Mouse (Mus musculus) large intestine, adult 2 months (tissue): Measurements from ENCODE around the gene Zdhhc5. TPM values are rescaled to one million over a fixed set of nuclear protein-coding genes. Genes with fewer than 3 reads are reported as not detected.

Experiments used
- DNase-seq: peaks from one replicate; pipeline ENCODE4 v3.0.0-alpha.2; 2012; ENCODE audit warnings: low read depth, low spot score
- WGBS: fragments of 180-500 bp; shearing (Covaris S2); methylation state at CpG from one replicate; pipeline ENCODE4 v1.1.7; 2018; 5-methylcytosine and 5-hydroxymethylcytosine counted together
- polyA plus RNA-seq: library from polyadenylated mRNA; depleted of rRNA; stranded (reverse); fragments of >200 nt; gene quantifications from 2 replicates; pipeline ENCODE4 v1.2.3, GENCODE M21; 2012; rRNA removed

The Zdhhc5 gene
- polyA plus RNA-seq, 1 experiment: 35.1 TPM

GRCm38 (mm10) chr2:84658806-84659205 is 56.2 kb downstream of the Zdhhc5 start, which contains the start of gene Btbd18:
Gene Btbd18, plus strand, starts transcription at chr2:84659079.
- no peak for DNase-seq
- 95% methylated on average over 32 of the region's 32 CpGs for WGBS

DNA sequence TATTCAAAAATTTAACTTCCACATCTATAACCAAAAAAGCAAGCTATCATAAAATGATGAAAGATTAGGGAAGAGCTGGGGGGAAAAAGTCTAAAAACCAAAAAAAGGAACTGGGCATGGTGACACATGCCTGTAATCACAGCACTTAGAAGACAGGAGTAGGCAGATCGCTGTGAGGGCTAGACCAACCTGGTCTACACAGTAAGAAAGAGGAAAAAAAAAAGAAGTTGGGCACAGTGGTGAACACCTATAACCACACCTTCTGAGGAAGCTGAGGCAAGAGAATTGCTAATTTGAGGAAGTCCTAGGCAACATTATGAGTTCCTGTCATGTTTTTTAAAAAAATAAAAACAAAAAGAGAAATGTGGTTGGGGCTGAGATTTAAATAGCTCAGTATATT is 59.1 kb downstream of the Zdhhc5 start:
- WGBS: 60% methylated on average over 1 of the region's 1 CpGs
- no peak for DNase-seq

DNA sequence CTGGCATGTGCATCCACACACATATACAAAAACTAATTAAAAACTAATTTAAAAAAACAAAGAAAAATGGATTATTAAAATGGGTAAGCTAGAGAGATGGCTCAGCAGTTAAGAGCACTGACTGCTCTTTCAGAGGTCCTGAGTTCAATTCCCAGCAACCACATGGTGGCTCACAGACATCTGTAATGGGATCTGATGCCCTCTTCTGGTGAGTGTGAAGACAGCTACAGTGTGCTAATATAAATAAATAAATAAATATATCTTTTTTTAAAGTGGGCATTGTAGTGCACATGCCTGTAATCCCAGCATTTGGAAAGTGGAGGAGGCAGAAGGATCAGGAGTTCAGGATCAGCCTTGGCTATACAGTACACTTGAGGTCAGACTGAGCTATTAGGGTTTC is 61.6 kb downstream of the Zdhhc5 start:
- DNase-seq: no peak

- WGBS: 2% methylated on average over 15 of the region's 15 CpGs
- DNase-seq: peak; percentile 90
These were observed 64.3 kb downstream of the Zdhhc5 start, which contains the start of gene Ctnnd1 for GRCm38 (mm10) chr2:84650464-84651195. Gene Ctnnd1, minus strand, starts transcription at chr2:84650765.

DNA sequence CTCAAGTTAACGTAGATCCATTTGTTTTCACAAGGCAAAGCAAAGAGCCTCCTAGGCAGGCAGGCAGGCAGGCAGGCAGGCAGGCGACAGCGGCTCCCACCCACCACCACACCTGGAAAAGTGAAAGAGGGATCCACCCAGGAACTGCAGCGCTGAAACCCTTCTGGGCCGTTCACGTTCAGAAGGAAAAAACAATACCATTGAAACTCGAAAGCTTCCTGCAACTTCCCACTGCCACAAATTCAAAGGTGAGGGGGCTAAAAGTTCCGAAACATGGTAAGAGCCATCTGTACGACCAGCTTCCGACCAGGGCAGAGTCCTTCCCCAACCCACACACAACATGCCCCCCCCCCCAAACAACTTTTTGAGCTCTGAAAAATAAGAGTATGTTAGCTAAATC is 65.3 kb downstream of the Zdhhc5 start:
- DNase-seq: no peak

GRCm38 (mm10) chr2:84648369-84648768 is 66.6 kb downstream of the Zdhhc5 start:
- DNase-seq: no peak
- 7% methylated on average over 6 of the region's 6 CpGs for WGBS

More for the DNA sequence above, 65.3 kb downstream of the Zdhhc5 start:
- under 1% methylated on average over 10 of the region's 10 CpGs for WGBS

- no peak for DNase-seq
- WGBS: 56% methylated on average over 6 of the region's 6 CpGs
These were observed 67.9 kb downstream of the Zdhhc5 start for GRCm38 (mm10) chr2:84647051-84647568.

DNA sequence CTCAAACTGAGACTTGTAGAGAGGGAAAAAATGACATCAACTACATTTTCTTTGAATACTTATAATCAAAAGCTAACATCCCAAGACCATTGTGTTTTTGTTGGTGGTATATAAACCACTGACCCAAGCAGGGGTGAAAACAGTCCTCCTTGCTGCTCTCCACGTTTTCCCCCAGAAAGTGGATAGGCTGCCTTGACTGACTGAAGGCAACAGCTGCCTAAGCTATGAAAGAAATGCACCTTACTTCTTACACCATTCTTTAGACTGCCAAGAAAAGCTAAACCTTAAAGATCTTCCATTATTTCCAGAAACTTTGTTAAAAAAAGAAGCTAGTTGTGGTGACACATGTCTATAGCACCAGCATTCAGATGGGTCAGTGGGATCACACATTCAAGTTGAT is 68.8 kb downstream of the Zdhhc5 start:
- no peak for DNase-seq
- 14% methylated on average over 1 of the region's 1 CpGs for WGBS

- DNase-seq: no peak
These were observed 74.1 kb downstream of the Zdhhc5 start for GRCm38 (mm10) chr2:84640833-84641232.

- 19% methylated on average over 5 of the region's 5 CpGs for WGBS
- DNase-seq: no peak
These were observed 76.4 kb downstream of the Zdhhc5 start for GRCm38 (mm10) chr2:84638428-84639220.

Other genes with a start within 250 kb of the Zdhhc5 start
- 4.5 and 6.2 TPM in 2 replicates for gene Tfpi, start 238.4 kb downstream of the Zdhhc5 start, polyA plus RNA-seq
- gene Ctnnd1, start 64.4 kb downstream of the Zdhhc5 start, polyA plus RNA-seq: 71.8 and 112 TPM in 2 replicates
- not detected in 2 replicates for gene Btbd18, start 56.1 kb downstream of the Zdhhc5 start, polyA plus RNA-seq
- 47.3 and 56.9 TPM in 2 replicates for gene Selenoh, start 44.4 kb downstream of the Zdhhc5 start, polyA plus RNA-seq
- gene Gm28635, start 37.1 kb downstream of the Zdhhc5 start, polyA plus RNA-seq: not detected in 2 replicates
- gene Med19, start 36.8 kb downstream of the Zdhhc5 start, polyA plus RNA-seq: 8.4 and 9.8 TPM in 2 replicates
- gene Tmx2, start 36.0 kb downstream of the Zdhhc5 start, polyA plus RNA-seq: 66.2 and 77.2 TPM in 2 replicates
- 15.5 and 17.5 TPM in 2 replicates for gene Clp1, start 12.2 kb upstream of the Zdhhc5 start, polyA plus RNA-seq
- gene Ypel4, start 18.9 kb upstream of the Zdhhc5 start, polyA plus RNA-seq: 0.82 and 1.5 TPM in 2 replicates
- gene Gm19426, start 28.5 kb upstream of the Zdhhc5 start, polyA plus RNA-seq: 0.29 and 0.37 TPM in 2 replicates
- gene Serping1, start 60.3 kb upstream of the Zdhhc5 start, polyA plus RNA-seq: 146 and 183 TPM in 2 replicates
- gene Ube2l6, start 83.6 kb upstream of the Zdhhc5 start, polyA plus RNA-seq: 59.1 and 85.6 TPM in 2 replicates
- 0.14 TPM in 1 of 2 replicates, not detected in the other for gene Smtnl1, start 107.5 kb upstream of the Zdhhc5 start, polyA plus RNA-seq
- 40.7 and 41.7 TPM in 2 replicates for gene Timm10, start 111.8 kb upstream of the Zdhhc5 start, polyA plus RNA-seq
- 5.6 and 6.8 TPM in 2 replicates for gene Slc43a1, start 123.7 kb upstream of the Zdhhc5 start, polyA plus RNA-seq
- 1.7 and 2.1 TPM in 2 replicates for gene Rtn4rl2, start 171.5 kb upstream of the Zdhhc5 start, polyA plus RNA-seq
- gene Slc43a3, start 221.4 kb upstream of the Zdhhc5 start, polyA plus RNA-seq: 21.8 and 48.3 TPM in 2 replicates